Mouse (Mus musculus) myocyte (in vitro differentiated cells): ENCODE data around the gene Gm10642.

Experiments used
- MAX ChIP-seq: IDR thresholded peaks from one replicate; pipeline ENCODE4 v1.6.1; 2011; ENCODE audit warnings: low read depth, mild to moderate bottlenecking, control low read depth
- POLR2A ChIP-seq: IDR thresholded peaks from one replicate; pipeline ENCODE4 v1.6.1; 2011; ENCODE audit warnings: low read depth, mild to moderate bottlenecking, control low read depth, moderate library complexity; ENCODE audit not compliant: insufficient read length
- TCF12 ChIP-seq: IDR thresholded peaks from one replicate; pipeline ENCODE4 v1.6.1; 2011; ENCODE audit warnings: mild to moderate bottlenecking, control low read depth; ENCODE audit not compliant: poor library complexity, insufficient read depth, severe bottlenecking
- USF1 ChIP-seq: IDR thresholded peaks from one replicate; pipeline ENCODE4 v1.6.1; 2011; ENCODE audit warnings: low read depth, mild to moderate bottlenecking, control low read depth, moderate library complexity

DNA sequence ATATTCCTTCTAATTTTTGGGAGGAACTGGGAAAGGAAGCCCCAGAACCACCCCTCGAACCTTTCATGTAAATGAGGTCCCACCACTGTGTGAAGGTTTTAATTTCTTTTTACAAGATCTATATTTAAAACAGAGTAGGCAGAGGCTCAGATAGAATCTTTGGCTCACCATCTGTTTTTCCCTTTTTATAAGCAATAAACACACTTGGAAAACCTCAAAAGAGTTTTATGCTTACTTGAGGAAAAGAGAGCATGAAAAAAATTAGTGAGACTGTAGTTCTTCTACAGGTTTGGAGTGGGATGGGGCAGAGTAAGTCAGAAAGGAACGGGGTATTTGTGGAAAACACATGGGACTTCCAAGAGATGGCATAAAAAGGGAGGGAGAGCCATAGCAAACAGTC lies 3.8 kb upstream of the Gm10642 start:
- TF ChIP-seq POLR2A (no peak), MAX (no peak), TCF12 (no peak), USF1 (no peak)
